Mouse (Mus musculus): ENCODE measurements around the gene Gm21972.

DNA sequence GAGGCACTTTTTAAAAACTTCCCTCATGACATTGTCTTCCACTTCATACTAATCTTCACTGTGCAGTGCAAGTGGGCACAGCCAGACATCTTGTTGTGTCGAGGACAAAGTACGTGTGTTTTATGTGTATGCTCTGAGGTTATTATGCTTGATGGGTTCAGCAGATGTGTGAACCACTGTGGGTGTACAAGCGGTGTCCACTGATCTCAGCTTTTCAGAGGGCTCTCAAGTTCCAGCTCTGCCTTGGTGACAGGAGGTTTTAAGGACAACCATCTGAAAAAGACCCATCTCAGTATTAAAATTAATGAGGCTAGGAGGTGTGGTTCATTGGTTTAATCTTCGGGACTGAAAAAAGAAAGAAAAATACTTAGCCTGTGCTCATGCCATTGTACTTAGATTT is 13.9 kb upstream of the Gm21972 start:
- TF ChIP-seq USF2 (IDR thresholded peaks at IDR 0.05; ENCODE audit: borderline replicate concordance in 1 of 2, insufficient read depth in 1 of 2, low read depth in 1 of 2, low read length in 2 of 2), result no peak
- TF ChIP-seq GATA1 (IDR thresholded peaks at IDR 0.05; ENCODE audit: low read depth, low read length), result no peak
- TF ChIP-seq TBP (IDR thresholded peaks at IDR 0.05; ENCODE audit: low read depth, low read length), result no peak
- TF ChIP-seq CTCF (IDR thresholded peaks at IDR 0.05 in 2 of 3, conservative IDR thresholded peaks at IDR 0.05 in 1 of 3; ENCODE audit: control insufficient read depth in 1 of 3, insufficient read depth in 1 of 3, low read depth in 2 of 3, low read length in 3 of 3, poor library complexity in 1 of 3, severe bottlenecking in 1 of 3), result no peak
- TF ChIP-seq POLR2AphosphoS2 (IDR thresholded peaks at IDR 0.05; ENCODE audit: low read length), result no peak
- TF ChIP-seq TCF12 (IDR thresholded peaks at IDR 0.05; ENCODE audit: low read depth, low read length), result no peak
- TF ChIP-seq POLR2A (IDR thresholded peaks at IDR 0.05; ENCODE audit: control insufficient read depth in 1 of 2, insufficient read depth in 1 of 2, low read depth in 1 of 2, low read length in 2 of 2, poor library complexity in 1 of 2), result no peak
- no peak for TF ChIP-seq UBTF (IDR thresholded peaks at IDR 0.05; ENCODE audit: borderline replicate concordance, insufficient read depth, low read depth, low read length)

All from MEL (cell line).